Mouse (Mus musculus) midbrain, embryonic 12.5 days (tissue): ENCODE results near the gene Cenpp. TPM values are rescaled to one million over a fixed set of nuclear protein-coding genes. Genes with fewer than 3 reads are reported as not detected.

Source experiments
- ATAC-seq: fragments of 200-750 bp; cut with Nextera tagmentation; 2 replicates; pipeline ENCODE4 v1.8.0; 2017; ENCODE audit warnings: low read depth, moderate TSS enrichment, moderate library complexity; ENCODE audit not compliant: low FRiP score
- H3K27ac ChIP-seq: fragments of 300-500 bp; sonication (generic); replicated peaks from 2 replicates; pipeline ENCODE4 v1.5.1; 2016; ENCODE audit warnings: mild to moderate bottlenecking
- H3K27me3 ChIP-seq: fragments of 300-500 bp; sonication (generic); 2 replicates; pipeline ENCODE4 v1.6.1; 2016; ENCODE audit warnings: mild to moderate bottlenecking
- H3K36me3 ChIP-seq: fragments of 300-500 bp; sonication (generic); 2 replicates; pipeline ENCODE4 v1.6.1; 2016
- H3K4me1 ChIP-seq: fragments of 300-500 bp; sonication (generic); 2 replicates; pipeline ENCODE4 v1.6.1; 2016
- H3K4me2 ChIP-seq: fragments of 300-500 bp; sonication (generic); replicated peaks from 2 replicates; pipeline ENCODE4 v1.6.1; 2016; ENCODE audit warnings: mild to moderate bottlenecking, moderate library complexity
- H3K4me3 ChIP-seq: fragments of 300-500 bp; sonication (generic); 2 replicates; pipeline ENCODE4 v1.5.1; 2016; ENCODE audit warnings: mild to moderate bottlenecking
- H3K9ac ChIP-seq: fragments of 300-500 bp; sonication (generic); replicated peaks from 2 replicates; pipeline ENCODE4 v1.6.1; 2016; ENCODE audit warnings: mild to moderate bottlenecking, moderate library complexity
- H3K9me3 ChIP-seq: fragments of 300-500 bp; sonication (generic); 2 replicates; pipeline ENCODE4 v1.6.1; 2016; ENCODE audit warnings: mild to moderate bottlenecking
- WGBS: fragments of 180-500 bp; shearing (Covaris S2); methylation state at CpG from one replicate; pipeline ENCODE4 v1.1.7; 2016; 5-methylcytosine and 5-hydroxymethylcytosine counted together
- polyA plus RNA-seq: library from polyadenylated mRNA; unstranded; fragments of >200 nt; fragmentation: Nextera tagmentation; extraction: Ambion mirVana; gene quantifications from 2 replicates; pipeline ENCODE4 v1.2.1, GENCODE M21; 2016

Cenpp gene
- 25.2 and 26.5 TPM in 2 replicates for polyA plus RNA-seq

- under 1% methylated on average over 67 of the region's 68 CpGs for WGBS
- Histone ChIP-seq H3K27me3 (no peaks in the 10 kb centered on the region), H3K27ac (no peak within 1 kb of the TSS), H3K36me3 (peaks cover 8% of the 10 kb centered on the region; the same call in 1 of the 2 replicates), H3K4me2 (peak within 1 kb of the TSS; percentile 71), H3K4me1 (peaks cover 20% of the 10 kb centered on the region), H3K4me3 (peak within 1 kb of the TSS; percentile 76), H3K9ac (peak within 1 kb of the TSS; percentile 66), H3K9me3 (no peaks in the 10 kb centered on the region)
- ATAC-seq = peak; percentile 99
Measured at GRCm38 (mm10) chr13:49652481-49653179, at the start of gene Cenpp, which contains the start of gene Nol8. TSS of gene Cenpp (minus strand) at chr13:49652785. TSS of gene Nol8 (plus strand) at chr13:49653078.

GRCm38 (mm10) chr13:49691056-49691455 is 38.5 kb upstream of the Cenpp start:
- H3K9me3 ChIP-seq = no peaks in the 10 kb centered on the region
- peaks cover 59% of the 10 kb centered on the region for H3K36me3 ChIP-seq
- no peak overlapping the region for H3K9ac ChIP-seq
- H3K4me1 ChIP-seq = no peaks in the 10 kb centered on the region
- H3K4me3 ChIP-seq = no peak overlapping the region
- H3K27me3 ChIP-seq = no peaks in the 10 kb centered on the region
- H3K4me2 ChIP-seq = no peak overlapping the region
- no peak for ATAC-seq
- no peak overlapping the region for H3K27ac ChIP-seq
- WGBS = 98% methylated on average over 5 of the region's 5 CpGs

GRCm38 (mm10) chr13:49684266-49684665 is 31.7 kb upstream of the Cenpp start:
- Histone ChIP-seq H3K4me3 (no peak overlapping the region), H3K27me3 (no peaks in the 10 kb centered on the region), H3K4me2 (no peak overlapping the region), H3K36me3 (peaks cover 25% of the 10 kb centered on the region), H3K4me1 (peaks cover 24% of the 10 kb centered on the region), H3K9me3 (no peaks in the 10 kb centered on the region), H3K27ac (no peak overlapping the region), H3K9ac (no peak overlapping the region)
- 66% methylated on average over 4 of the region's 4 CpGs for WGBS
- ATAC-seq = no peak

- H3K36me3 ChIP-seq = peaks cover 18% of the 10 kb centered on the region
- H3K27me3 ChIP-seq = no peaks in the 10 kb centered on the region
- peak overlapping the region; percentile 91 for H3K4me2 ChIP-seq
- H3K4me3 ChIP-seq = peak overlapping the region; percentile 95
- H3K9ac ChIP-seq = peak overlapping the region; percentile 79
- WGBS = under 1% methylated on average over 20 of the region's 20 CpGs
- H3K4me1 ChIP-seq = peaks cover 24% of the 10 kb centered on the region
- no peaks in the 10 kb centered on the region for H3K9me3 ChIP-seq
- peak overlapping the region; percentile 30; the same call in 1 of the 2 replicates for H3K27ac ChIP-seq
- 0 out of 2 replicates have a peak, but pooled peaks have one; percentile 3 for ATAC-seq
Measured at GRCm38 (mm10) chr13:49682233-49682846, 29.8 kb upstream of the Cenpp start.

- peaks cover 22% of the 10 kb centered on the region for H3K36me3 ChIP-seq
- peaks cover 24% of the 10 kb centered on the region for H3K4me1 ChIP-seq
- H3K4me2 ChIP-seq = peak within 1 kb of the TSS; percentile 91
- peak within 1 kb of the TSS; percentile 58 for H3K27ac ChIP-seq
- peak within 1 kb of the TSS; percentile 79 for H3K9ac ChIP-seq
- H3K9me3 ChIP-seq = no peaks in the 10 kb centered on the region
- 7% methylated on average over 26 of the region's 26 CpGs for WGBS
- H3K27me3 ChIP-seq = no peaks in the 10 kb centered on the region
- peak within 1 kb of the TSS; percentile 95 for H3K4me3 ChIP-seq
- peak; percentile 100 for ATAC-seq
Measured at GRCm38 (mm10) chr13:49681351-49682232, 29.0 kb upstream of the Cenpp start, which contains the start of gene Iars. TSS of gene Iars (plus strand) at chr13:49682100.

- 91% methylated on average over 2 of the region's 2 CpGs for WGBS
- peaks cover 46% of the 10 kb centered on the region for H3K36me3 ChIP-seq
- ATAC-seq = no peak
Measured at GRCm38 (mm10) chr13:49677793-49678192, 25.2 kb upstream of the Cenpp start.

GRCm38 (mm10) chr13:49653180-49653541 is 576 bp upstream of the Cenpp start:
- Histone ChIP-seq H3K4me1 (peaks cover 20% of the 10 kb centered on the region), H3K27me3 (no peaks in the 10 kb centered on the region), H3K9me3 (no peaks in the 10 kb centered on the region), H3K9ac (peak overlapping the region; percentile 66), H3K4me3 (peak overlapping the region; percentile 76), H3K27ac (no peak overlapping the region), H3K4me2 (peak overlapping the region; percentile 71), H3K36me3 (peaks cover 9% of the 10 kb centered on the region; the same call in 1 of the 2 replicates)
- under 1% methylated on average over 16 of the region's 16 CpGs for WGBS
- peak; percentile 69 for ATAC-seq

More at GRCm38 (mm10) chr13:49677793-49678192, 25.2 kb upstream of the Cenpp start:
- no peak overlapping the region for H3K4me3 ChIP-seq
- no peak overlapping the region for H3K27ac ChIP-seq
- H3K9me3 ChIP-seq = no peaks in the 10 kb centered on the region
- peaks cover 7% of the 10 kb centered on the region for H3K4me1 ChIP-seq
- no peak overlapping the region for H3K4me2 ChIP-seq
- no peaks in the 10 kb centered on the region for H3K27me3 ChIP-seq
- H3K9ac ChIP-seq = no peak overlapping the region

- Histone ChIP-seq H3K4me1 (peaks cover 20% of the 10 kb centered on the region), H3K27ac (no peak overlapping the region)
- 4% methylated on average over 4 of the region's 4 CpGs for WGBS
Measured at GRCm38 (mm10) chr13:49651781-49652351, 719 bp downstream of the Cenpp start.

GRCm38 (mm10) chr13:49651136-49651535 is 1.4 kb downstream of the Cenpp start:
- H3K9me3 ChIP-seq = no peaks in the 10 kb centered on the region
- ATAC-seq = no peak
- H3K27me3 ChIP-seq = no peaks in the 10 kb centered on the region
- no peak overlapping the region for H3K4me2 ChIP-seq
- H3K36me3 ChIP-seq = no peaks in the 10 kb centered on the region
- H3K27ac ChIP-seq = no peak overlapping the region
- H3K9ac ChIP-seq = no peak overlapping the region
- WGBS = 41% methylated on average over 2 of the region's 2 CpGs
- H3K4me1 ChIP-seq = peaks cover 20% of the 10 kb centered on the region
- no peak overlapping the region for H3K4me3 ChIP-seq

More at GRCm38 (mm10) chr13:49651781-49652351, 719 bp downstream of the Cenpp start:
- Histone ChIP-seq H3K9me3 (no peaks in the 10 kb centered on the region), H3K27me3 (no peaks in the 10 kb centered on the region), H3K4me3 (peak overlapping the region; percentile 76), H3K9ac (peak overlapping the region; percentile 63), H3K36me3 (0 out of 2 replicates have a peak, but pooled peaks cover 2% of the 10 kb centered on the region), H3K4me2 (peak overlapping the region; percentile 71)
- ATAC-seq = no peak

- no peak for ATAC-seq
- H3K9me3 ChIP-seq = no peaks in the 10 kb centered on the region
- no peak overlapping the region for H3K9ac ChIP-seq
- H3K4me2 ChIP-seq = no peak overlapping the region
- H3K4me1 ChIP-seq = no peaks in the 10 kb centered on the region
- 89% methylated on average over 1 of the region's 1 CpGs for WGBS
- no peak overlapping the region for H3K4me3 ChIP-seq
- H3K27ac ChIP-seq = no peak overlapping the region
- no peaks in the 10 kb centered on the region for H3K36me3 ChIP-seq
- no peaks in the 10 kb centered on the region for H3K27me3 ChIP-seq
Measured at GRCm38 (mm10) chr13:49646019-49646418, 6.6 kb downstream of the Cenpp start.

GRCm38 (mm10) chr13:49644731-49645529 is 7.7 kb downstream of the Cenpp start:
- Histone ChIP-seq H3K27me3 (no peaks in the 10 kb centered on the region), H3K9ac (no peak overlapping the region), H3K27ac (no peak overlapping the region), H3K9me3 (no peaks in the 10 kb centered on the region), H3K4me1 (no peaks in the 10 kb centered on the region), H3K36me3 (no peaks in the 10 kb centered on the region), H3K4me2 (no peak overlapping the region), H3K4me3 (no peak overlapping the region)
- ATAC-seq = no peak
- WGBS = 79% methylated on average over 2 of the region's 2 CpGs
